Mouse (Mus musculus): ENCODE measurements around the gene Anapc11. TPM values are rescaled to one million over a fixed set of nuclear protein-coding genes. Genes with fewer than 3 reads are reported as not detected.
A peak's percentile ranks its signal among the peaks of the same experiment; 100 is the strongest.

Anapc11 gene
- polyA plus RNA-seq, 2 experiments from 2014 or later, result 112 to 117 TPM

GRCm38 (mm10) chr11:120627468-120628300, 29.5 kb downstream of the Anapc11 start:
- ATAC-seq, result peak; percentile 41

GRCm38 (mm10) chr11:120628601-120629340, 30.6 kb downstream of the Anapc11 start:
- ATAC-seq, result no peak

- ATAC-seq, result peak; percentile 27
Measured at GRCm38 (mm10) chr11:120629341-120629730, 31.1 kb downstream of the Anapc11 start.

GRCm38 (mm10) chr11:120629911-120630310, 31.7 kb downstream of the Anapc11 start:
- no peak for ATAC-seq

- ATAC-seq, result no peak
Measured at GRCm38 (mm10) chr11:120630401-120630871, 32.2 kb downstream of the Anapc11 start.

GRCm38 (mm10) chr11:120630881-120631725, 32.9 kb downstream of the Anapc11 start:
- ATAC-seq, result peak; percentile 29

- ATAC-seq, result no peak
Measured at GRCm38 (mm10) chr11:120631726-120632448, 33.7 kb downstream of the Anapc11 start.

- peak; percentile 2 for ATAC-seq
Measured at GRCm38 (mm10) chr11:120632559-120633519, 34.6 kb downstream of the Anapc11 start.

- ATAC-seq, result peak; percentile 50
Measured at GRCm38 (mm10) chr11:120633520-120634343, 35.5 kb downstream of the Anapc11 start, which contains the start of gene Mafg. TSS of gene Mafg (minus strand) at chr11:120633600.

- ATAC-seq, result no peak
Measured at GRCm38 (mm10) chr11:120634810-120635209, 36.6 kb downstream of the Anapc11 start.

- no peak for ATAC-seq
Measured at GRCm38 (mm10) chr11:120641255-120641654, 43.0 kb downstream of the Anapc11 start.

- no peak for ATAC-seq
Measured at GRCm38 (mm10) chr11:120641869-120642268, 43.6 kb downstream of the Anapc11 start.

- no peak for ATAC-seq
Measured at GRCm38 (mm10) chr11:120642939-120643600, 44.8 kb downstream of the Anapc11 start.

- peak; percentile 99 for ATAC-seq
Measured at GRCm38 (mm10) chr11:120643601-120643987, 45.4 kb downstream of the Anapc11 start, which contains the start of gene Pycr1. TSS of gene Pycr1 (minus strand) at chr11:120643769.

- ATAC-seq, result no peak
Measured at GRCm38 (mm10) chr11:120647047-120647830, 49.0 kb downstream of the Anapc11 start.

GRCm38 (mm10) chr11:120648001-120648476, 49.8 kb downstream of the Anapc11 start, which contains the start of gene Myadml2:
TSS of gene Myadml2 (minus strand) at chr11:120648158.
- no peak for ATAC-seq

- ATAC-seq, result no peak
Measured at GRCm38 (mm10) chr11:120651872-120652271, 53.7 kb downstream of the Anapc11 start.

- ATAC-seq, result no peak
Measured at GRCm38 (mm10) chr11:120654741-120655140, 56.5 kb downstream of the Anapc11 start.
